Mouse (Mus musculus) stomach, postnatal 0 days (tissue): ENCODE measurements at regions not wholly inside any gene's neighbourhood (a gene's known extent, or its start where the extent isn't known, plus 50 kb on each side); places are given as distances from the start of the nearest gene placed in this dataset.

Experiments
- ATAC-seq: fragments of 200-750 bp; cut with Nextera tagmentation; 2 replicates; pipeline ENCODE4 v1.8.0; 2017; ENCODE audit not compliant: low FRiP score, low TSS enrichment
- DNase-seq: peaks from one replicate; pipeline ENCODE4 v3.0.0-alpha.2; 2016; ENCODE audit warnings: low spot score
- H3K27ac ChIP-seq: fragments of 300-500 bp; sonication (generic); replicated peaks from 2 replicates; pipeline ENCODE4 v1.5.1; 2014; ENCODE audit warnings: mild to moderate bottlenecking, control low read depth
- H3K27me3 ChIP-seq: fragments of 300-500 bp; sonication (generic); 2 replicates; pipeline ENCODE4 v1.6.1; 2014; ENCODE audit warnings: low read length; ENCODE audit not compliant: control insufficient read depth, insufficient read depth
- H3K36me3 ChIP-seq: fragments of 300-500 bp; sonication (generic); 2 replicates; pipeline ENCODE4 v1.6.1; 2014; ENCODE audit warnings: low read length, mixed read lengths; ENCODE audit not compliant: control insufficient read depth, insufficient read depth
- H3K4me1 ChIP-seq: fragments of 300-500 bp; sonication (generic); replicated peaks from 2 replicates; pipeline ENCODE4 v1.6.1; 2014; ENCODE audit warnings: antibody characterized with exemption; ENCODE audit not compliant: control insufficient read depth, insufficient read depth
- H3K4me2 ChIP-seq: fragments of 300-500 bp; sonication (generic); replicated peaks from 2 replicates; pipeline ENCODE4 v1.6.1; 2014; ENCODE audit warnings: low read depth, mild to moderate bottlenecking, control low read depth, moderate library complexity
- H3K4me3 ChIP-seq: fragments of 300-500 bp; sonication (generic); 2 replicates; pipeline ENCODE4 v1.5.1; 2014; ENCODE audit warnings: low read depth, low read length, control low read depth
- H3K9ac ChIP-seq: fragments of 300-500 bp; sonication (generic); 2 replicates; pipeline ENCODE4 v1.6.1; 2014; ENCODE audit warnings: mild to moderate bottlenecking, low read length, control low read depth, mixed read lengths
- H3K9me3 ChIP-seq: fragments of 300-500 bp; sonication (generic); 2 replicates; pipeline ENCODE4 v1.6.1; 2016; ENCODE audit warnings: low read length; ENCODE audit not compliant: control insufficient read depth
- CTCF ChIP-seq: IDR thresholded peaks from 2 replicates; pipeline ENCODE4 v1.5.1; 2016; ENCODE audit warnings: antibody characterized with exemption, low read depth, mild to moderate bottlenecking, moderate library complexity
- EP300 ChIP-seq: optimal IDR thresholded peaks from 2 replicates; pipeline ENCODE3; 2016; ENCODE audit warnings: antibody characterized with exemption
- WGBS: fragments of 180-500 bp; shearing (Covaris S2); extraction: QIAGEN DNeasy Blood & Tissue Kit; methylation state at CpG from one replicate; pipeline ENCODE4 v1.1.7; 2014; 5-methylcytosine and 5-hydroxymethylcytosine counted together

DNA sequence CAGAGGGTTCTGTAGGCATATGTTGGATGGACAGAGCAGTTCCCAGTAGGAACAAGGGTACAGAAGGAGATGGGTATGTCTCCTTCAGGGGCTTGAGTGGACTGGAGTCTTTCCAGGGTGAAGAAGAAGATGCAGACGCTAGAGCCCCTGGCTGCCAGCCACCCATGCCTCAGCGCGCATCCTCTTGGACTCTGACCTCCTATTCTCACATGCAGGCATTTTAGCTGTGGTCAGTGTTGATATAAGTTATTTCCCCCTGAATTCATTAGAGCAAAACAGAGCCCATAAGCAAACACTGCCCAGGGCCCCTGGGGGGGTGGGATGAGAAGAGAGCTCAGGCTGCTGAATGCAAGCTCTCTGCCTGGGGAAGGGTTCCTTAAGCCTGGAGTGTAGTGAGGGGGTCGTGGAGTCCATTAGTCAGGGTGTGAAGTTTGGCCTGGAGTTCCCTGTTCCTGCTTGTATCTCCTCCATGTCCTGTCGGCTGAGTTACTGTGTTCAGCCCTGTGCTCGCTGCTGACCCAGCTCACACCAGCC is 54.0 kb upstream of the Nkx2-2 start:
- Histone ChIP-seq H3K9ac (no peak overlapping the region), H3K4me3 (no peak overlapping the region), H3K36me3 (no peaks in the 10 kb centered on the region), H3K4me1 (no peaks in the 10 kb centered on the region), H3K4me2 (no peak overlapping the region), H3K27me3 (no peaks in the 10 kb centered on the region), H3K27ac (no peak overlapping the region), H3K9me3 (no peaks in the 10 kb centered on the region)
- no peak for DNase-seq
- TF ChIP-seq EP300, result no peak
- no peak for ATAC-seq
- WGBS, result 64% methylated on average over 6 of the region's 6 CpGs

DNA sequence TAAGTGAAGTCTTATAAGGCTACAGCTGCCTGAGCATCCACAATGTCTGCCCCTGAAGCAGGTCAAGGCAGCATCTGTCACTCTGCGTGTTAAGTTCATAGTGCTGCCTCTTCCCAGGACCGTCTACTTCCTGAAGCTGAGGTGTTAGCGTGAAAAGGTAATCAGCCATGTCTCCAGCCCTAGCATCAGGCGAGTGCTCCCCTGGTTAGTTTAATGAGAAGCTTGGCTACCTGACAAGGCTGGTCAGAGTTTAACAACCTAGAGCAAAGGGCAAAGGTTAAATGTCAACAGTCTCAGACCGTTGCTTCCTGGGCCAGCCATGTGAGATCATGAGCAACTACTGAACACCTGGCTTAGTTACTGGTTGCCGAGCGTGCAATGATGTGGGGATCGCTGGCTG is 53.2 kb upstream of the Nkx2-2 start:
- Histone ChIP-seq H3K27ac (no peak overlapping the region), H3K9me3 (no peaks in the 10 kb centered on the region), H3K9ac (no peak overlapping the region), H3K36me3 (no peaks in the 10 kb centered on the region), H3K4me1 (no peaks in the 10 kb centered on the region), H3K4me2 (no peak overlapping the region), H3K4me3 (no peak overlapping the region), H3K27me3 (no peaks in the 10 kb centered on the region)
- ATAC-seq (no peak), DNase-seq (no peak)
- TF ChIP-seq EP300 (no peak), CTCF (no peak)
- 68% methylated on average over 8 of the region's 8 CpGs for WGBS

DNA sequence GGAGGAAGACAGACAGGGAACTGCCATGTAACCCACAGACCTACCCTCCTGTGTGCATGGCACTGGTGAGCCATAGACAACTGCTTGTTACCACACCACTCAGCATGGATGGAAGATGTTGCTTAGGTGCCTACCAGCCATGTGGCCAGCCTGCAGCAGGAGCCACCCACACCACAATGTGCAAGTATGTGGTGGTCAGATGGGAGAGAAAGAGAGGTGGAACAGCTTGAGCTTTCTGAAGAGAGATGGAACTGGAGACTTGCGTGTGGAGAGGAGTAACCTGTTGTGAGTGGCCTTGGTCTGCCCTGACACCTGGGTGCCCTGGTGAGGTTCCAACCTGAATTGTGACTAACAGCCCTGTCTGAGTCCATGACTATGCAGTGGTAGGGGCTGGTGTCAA is 50.4 kb upstream of the Nkx2-2 start:
- Histone ChIP-seq H3K4me2 (no peak overlapping the region), H3K4me3 (no peak overlapping the region), H3K9ac (no peak overlapping the region), H3K27ac (no peak overlapping the region), H3K27me3 (no peaks in the 10 kb centered on the region), H3K9me3 (no peaks in the 10 kb centered on the region), H3K36me3 (no peaks in the 10 kb centered on the region), H3K4me1 (no peaks in the 10 kb centered on the region)
- TF ChIP-seq CTCF, result no peak
- TF ChIP-seq EP300, result no peak
- DNase-seq, result no peak
- 77% methylated on average over 1 of the region's 1 CpGs for WGBS
- ATAC-seq, result no peak
